Mouse (Mus musculus): ENCODE data around the gene Sarnp. TPM values are rescaled to one million over a fixed set of nuclear protein-coding genes. Genes with fewer than 3 reads are reported as not detected.

Sarnp gene
- total RNA-seq, 2 experiments from 2014 or later, result 38.0 to 39.1 TPM

GRCm38 (mm10) chr10:128888941-128889827 lies 72.1 kb downstream of the Sarnp start:
- DNase-seq, result no peak
- intact Hi-C loops (cut with DNase I), result no loop called here

GRCm38 (mm10) chr10:128889846-128890245 lies 72.7 kb downstream of the Sarnp start:
- no peak for DNase-seq
- intact Hi-C loops (cut with DNase I), result loop anchor here (10.0 kb wide), 1 partner anchor 265 kb away; the partner anchor contains the start of gene Rps26

- intact Hi-C loops (cut with DNase I), result loop anchor here (10.0 kb wide), 1 partner anchor 266 kb away; the partner anchor contains the start of gene Rps26
- no peak for DNase-seq
Measured at GRCm38 (mm10) chr10:128890383-128891295, 73.5 kb downstream of the Sarnp start.

GRCm38 (mm10) chr10:128891296-128892094 lies 74.4 kb downstream of the Sarnp start, which contains the start of gene Gdf11:
Gene Gdf11 (minus strand): TSS chr10:128891718.
- peak in 1 of 2 experiments; percentile 64 for DNase-seq
- intact Hi-C loops (cut with DNase I), result loop anchor here (2.0 to 10.0 kb wide), 2 partner anchors 119 to 267 kb away; partner anchors contain the start of gene Rps26

- intact Hi-C loops (cut with DNase I), result loop anchor here (2.0 to 10.0 kb wide), 2 partner anchors 119 to 267 kb away; partner anchors contain the start of gene Rps26
Measured at GRCm38 (mm10) chr10:128892246-128892645, 75.1 kb downstream of the Sarnp start.

GRCm38 (mm10) chr10:128895437-128895836 lies 78.3 kb downstream of the Sarnp start:
- intact Hi-C loops (cut with DNase I), result loop anchor here (1.0 to 10.0 kb wide), 6 partner anchors 33 to 271 kb away; partner anchors contain the start of genes Pym1 and Rps26
- peak; percentile 77 to 79 for DNase-seq

More at GRCm38 (mm10) chr10:128892246-128892645, 75.1 kb downstream of the Sarnp start:
- DNase-seq, result no peak

GRCm38 (mm10) chr10:128895952-128896693 lies 79.0 kb downstream of the Sarnp start:
- DNase-seq, result no peak
- intact Hi-C loops (cut with DNase I), result loop anchor here (1.0 to 10.0 kb wide), 6 partner anchors 34 to 271 kb away; partner anchors contain the start of genes Pym1 and Rps26

- intact Hi-C loops (cut with DNase I), result loop anchor here (5.0 to 10.0 kb wide), 4 partner anchors 35 to 272 kb away; partner anchors contain the start of genes Pym1 and Rps26
- no peak for DNase-seq
Measured at GRCm38 (mm10) chr10:128896807-128897206, 79.7 kb downstream of the Sarnp start.

GRCm38 (mm10) chr10:128897501-128897900 lies 80.4 kb downstream of the Sarnp start:
- intact Hi-C loops (cut with DNase I), result loop anchor here (5.0 to 10.0 kb wide), 4 partner anchors 35 to 273 kb away; partner anchors contain the start of genes Pym1 and Rps26
- no peak for DNase-seq

GRCm38 (mm10) chr10:128899759-128900490 lies 82.8 kb downstream of the Sarnp start:
- intact Hi-C loops (cut with DNase I), result loop anchor here (5.0 to 10.0 kb wide), 4 partner anchors 38 to 275 kb away; partner anchors contain the start of genes Pym1 and Rps26

GRCm38 (mm10) chr10:128900698-128901097 lies 83.6 kb downstream of the Sarnp start, which contains the start of gene Cd63:
Gene Cd63 (plus strand): TSS chr10:128900989.
- intact Hi-C loops (cut with DNase I), result no loop called here
- DNase-seq, result no peak

More at GRCm38 (mm10) chr10:128899759-128900490, 82.8 kb downstream of the Sarnp start:
- no peak for DNase-seq

- no peak for DNase-seq
- intact Hi-C loops (cut with DNase I), result no loop called here
Measured at GRCm38 (mm10) chr10:128901409-128901808, 84.3 kb downstream of the Sarnp start.

GRCm38 (mm10) chr10:128902409-128902988 lies 85.4 kb downstream of the Sarnp start:
- intact Hi-C loops (cut with DNase I), result no loop called here
- no peak for DNase-seq

- intact Hi-C loops (cut with DNase I), result no loop called here
- DNase-seq, result no peak
Measured at GRCm38 (mm10) chr10:128904812-128905211, 87.7 kb downstream of the Sarnp start.

- intact Hi-C loops (cut with DNase I), result no loop called here
- no peak for DNase-seq
Measured at GRCm38 (mm10) chr10:128908778-128909448, 91.8 kb downstream of the Sarnp start.

GRCm38 (mm10) chr10:128909567-128910028 lies 92.5 kb downstream of the Sarnp start:
- DNase-seq, result peak; percentile 77 to 83
- intact Hi-C loops (cut with DNase I), result no loop called here

All from heart, postnatal 36 days (tissue).